Mouse (Mus musculus): ENCODE measurements around the gene 2410002F23Rik. TPM values are rescaled to one million over a fixed set of nuclear protein-coding genes. Genes with fewer than 3 reads are reported as not detected.
A peak's percentile ranks its signal among the peaks of the same experiment; 100 is the strongest.
"Not testable (repeated sequence)": the region's sequence is repeated elsewhere in the genome, so short reads cannot be mapped to it uniquely, and the experiment has no call there.

2410002F23Rik gene
- 90.5 and 96.5 TPM in 2 replicates for polyA plus RNA-seq (2012; ENCODE audit: insufficient read depth, low replicate concordance)

DNA sequence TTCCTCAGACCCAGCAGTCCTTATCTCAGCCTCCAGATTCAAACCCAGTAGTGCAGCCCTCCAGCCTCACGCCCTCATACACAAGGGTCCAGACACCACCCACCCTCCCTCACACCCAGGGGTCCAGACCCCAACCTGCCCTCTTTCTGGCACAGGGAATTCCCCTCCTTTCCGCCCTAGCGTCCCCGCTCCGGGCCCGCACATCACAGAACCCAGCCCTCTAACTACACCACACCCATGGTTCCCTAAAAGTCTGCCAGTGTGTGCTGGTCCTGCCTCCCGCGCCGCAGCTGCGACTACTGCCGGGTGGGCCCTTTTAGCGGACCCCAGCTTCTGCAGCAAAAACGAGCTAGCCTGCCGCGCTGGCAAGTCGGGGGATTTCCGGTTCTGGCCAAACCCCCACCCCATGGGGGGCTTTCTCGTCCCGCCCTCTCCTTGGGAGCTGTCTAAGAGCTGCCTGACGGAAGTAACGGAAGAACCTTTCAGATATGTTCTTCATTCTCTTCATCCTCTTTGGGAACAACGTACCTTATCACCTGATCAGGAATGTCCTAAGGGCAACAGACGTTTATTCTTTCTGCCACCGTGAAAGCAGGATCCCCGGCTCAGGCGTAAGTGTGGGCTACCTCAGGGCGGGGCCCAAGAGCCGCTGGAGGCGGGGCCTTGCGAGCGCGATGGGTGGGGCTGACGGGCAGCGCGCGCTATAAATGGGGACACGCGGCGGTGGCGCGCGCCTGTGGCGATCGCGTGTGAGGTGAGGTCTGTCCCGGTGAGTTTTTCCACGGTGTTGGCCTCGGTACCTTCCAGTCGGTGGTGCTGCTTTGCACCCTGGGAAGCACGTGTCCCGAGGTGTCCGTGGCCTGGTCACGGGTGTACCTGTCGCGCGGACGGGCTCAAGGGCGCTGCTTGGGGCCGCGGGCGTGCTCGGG is at the start of gene 2410002F23Rik, which contains the start of gene 1700028J19Rik:
2410002F23Rik (plus strand) TSS at position 668 of the 929 bp plus-strand sequence.
1700028J19Rik (minus strand) TSS at position 641 of the 929 bp plus-strand sequence.
- peaks cover 35% of the 10 kb centered on the region for H3K36me3 ChIP-seq (replicated peaks; ENCODE audit: low read length)
- TF ChIP-seq FLI1 (IDR thresholded peaks at IDR 0.05; ENCODE audit: low read length) (peak; percentile 79; the same call in 1 of the 2 replicates), GATA1 (IDR thresholded peaks at IDR 0.05; ENCODE audit: borderline replicate concordance, low read length) (no peak)
- H3K4me3 ChIP-seq (replicated peaks) = peak within 1 kb of the TSS; percentile 96
- H3K27me3 ChIP-seq (replicated peaks) = peaks cover 4% of the 10 kb centered on the region
- peaks cover 60% of the 10 kb centered on the region for H3K4me1 ChIP-seq
- H3K9me3 ChIP-seq = peaks cover 3% of the 10 kb centered on the region; the same call in 1 of the 2 replicates

DNA sequence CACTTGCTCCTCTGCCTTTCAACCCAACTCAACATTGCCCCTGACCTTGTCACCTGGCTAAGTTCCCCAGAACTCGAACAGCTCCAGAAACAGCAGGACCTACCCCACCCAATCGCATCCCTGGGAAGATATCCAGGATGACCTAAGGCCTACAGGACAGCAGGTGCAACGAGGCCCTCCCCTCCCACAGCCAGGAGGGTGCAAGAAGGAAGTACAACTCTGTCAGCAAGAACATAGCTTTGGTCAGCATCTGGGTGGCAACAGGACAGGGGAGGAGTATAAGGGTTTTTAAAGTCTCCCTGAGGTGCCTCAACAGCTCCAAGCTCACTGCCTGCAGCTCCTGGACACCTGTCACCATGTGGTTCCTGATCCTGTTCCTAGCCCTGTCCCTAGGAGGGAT is 48.6 kb upstream of the 2410002F23Rik start, which contains the start of gene Klk1b3:
Klk1b3 (plus strand) TSS at position 301 of the 400 bp plus-strand sequence.
- Histone ChIP-seq H3K4me1 (no peaks in the 10 kb centered on the region), H3K9me3 (no peaks in the 10 kb centered on the region), H3K4me3 (replicated peaks) (no peak within 1 kb of the TSS), H3K27me3 (replicated peaks) (peaks cover 6% of the 10 kb centered on the region), H3K36me3 (replicated peaks; ENCODE audit: low read length) (no peaks in the 10 kb centered on the region)
- TF ChIP-seq GATA1 (IDR thresholded peaks at IDR 0.05; ENCODE audit: borderline replicate concordance, low read length) = no peak
- no peak for TF ChIP-seq FLI1 (IDR thresholded peaks at IDR 0.05; ENCODE audit: low read length)

DNA sequence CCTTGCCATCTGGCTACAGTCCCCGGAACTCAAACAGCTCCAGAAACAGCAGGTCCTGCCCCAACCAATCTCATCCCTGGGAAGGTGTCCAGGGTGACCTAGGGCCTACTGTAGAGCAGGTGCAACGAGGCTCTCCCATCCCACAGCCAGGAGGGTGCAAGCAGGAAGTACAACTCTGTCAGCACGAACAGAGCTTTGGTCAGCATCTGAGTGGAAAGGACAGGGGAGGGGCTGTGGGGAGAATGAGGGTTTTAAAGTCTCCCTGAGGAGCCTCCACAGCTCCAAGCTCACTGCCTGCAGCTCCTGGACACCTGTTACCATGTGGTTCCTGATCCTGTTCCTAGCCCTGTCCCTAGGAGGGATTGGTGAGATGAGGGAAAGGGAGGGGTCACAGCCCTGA is 39.4 kb upstream of the 2410002F23Rik start, which contains the start of gene Klk1b4:
Klk1b4 (plus strand) TSS at position 301 of the 400 bp plus-strand sequence.
- not testable (repeated sequence) for H3K4me1 ChIP-seq; H3K9me3 ChIP-seq; H3K4me3 ChIP-seq (replicated peaks); H3K36me3 ChIP-seq (replicated peaks; ENCODE audit: low read length)
- peaks cover 21% of the 10 kb centered on the region for H3K27me3 ChIP-seq (replicated peaks)

DNA sequence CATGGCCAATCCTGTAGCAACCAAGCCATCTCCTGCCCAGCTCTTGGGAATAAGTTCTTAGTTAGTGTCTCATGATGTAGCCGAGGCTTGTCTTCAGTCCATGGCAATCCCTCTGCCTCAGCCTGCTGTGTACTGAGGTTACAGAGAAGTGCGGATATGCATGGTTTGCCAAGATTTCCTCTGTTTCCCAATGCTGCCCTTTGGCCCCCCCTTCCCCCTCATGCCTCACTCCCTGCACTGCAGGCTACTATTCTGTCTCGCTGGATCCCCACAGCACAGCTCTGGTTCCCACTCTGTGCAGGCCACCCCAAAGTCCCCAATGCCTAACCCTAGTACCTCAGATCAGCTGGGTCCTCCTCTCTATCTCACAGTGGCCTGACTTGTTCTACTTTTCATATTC is 38.2 kb upstream of the 2410002F23Rik start:
- H3K9me3 ChIP-seq = no peaks in the 10 kb centered on the region
- no peak overlapping the region for H3K4me3 ChIP-seq (replicated peaks)
- TF ChIP-seq FLI1 (IDR thresholded peaks at IDR 0.05; ENCODE audit: low read length) (no peak), GATA1 (IDR thresholded peaks at IDR 0.05; ENCODE audit: borderline replicate concordance, low read length) (no peak)
- H3K36me3 ChIP-seq (replicated peaks; ENCODE audit: low read length) = no peaks in the 10 kb centered on the region
- no peaks in the 10 kb centered on the region for H3K4me1 ChIP-seq
- H3K27me3 ChIP-seq (replicated peaks) = peaks cover 25% of the 10 kb centered on the region

DNA sequence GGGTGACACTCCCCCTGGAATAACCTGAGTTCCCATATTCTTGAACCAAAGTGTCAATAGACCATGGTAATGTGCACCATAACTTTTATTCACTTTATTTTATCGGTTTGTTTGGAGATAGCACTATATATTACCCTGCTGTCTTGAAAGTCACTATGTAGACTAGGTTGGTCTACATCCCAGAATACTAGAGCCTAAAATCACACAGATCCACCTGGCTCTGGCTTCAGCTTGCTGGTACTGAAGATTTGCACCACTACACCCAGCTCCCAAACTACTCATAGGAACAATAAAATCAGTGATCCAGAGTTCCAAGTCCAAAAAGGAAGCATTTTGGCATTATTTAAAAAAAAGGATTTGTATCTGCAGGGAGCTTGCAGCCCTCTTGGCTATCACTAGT is 30.9 kb upstream of the 2410002F23Rik start, which contains the start of gene Klk1b5:
Klk1b5 (plus strand) TSS at position 301 of the 400 bp plus-strand sequence.
- TF ChIP-seq GATA1 (IDR thresholded peaks at IDR 0.05; ENCODE audit: borderline replicate concordance, low read length) (no peak), FLI1 (IDR thresholded peaks at IDR 0.05; ENCODE audit: low read length) (no peak)

DNA sequence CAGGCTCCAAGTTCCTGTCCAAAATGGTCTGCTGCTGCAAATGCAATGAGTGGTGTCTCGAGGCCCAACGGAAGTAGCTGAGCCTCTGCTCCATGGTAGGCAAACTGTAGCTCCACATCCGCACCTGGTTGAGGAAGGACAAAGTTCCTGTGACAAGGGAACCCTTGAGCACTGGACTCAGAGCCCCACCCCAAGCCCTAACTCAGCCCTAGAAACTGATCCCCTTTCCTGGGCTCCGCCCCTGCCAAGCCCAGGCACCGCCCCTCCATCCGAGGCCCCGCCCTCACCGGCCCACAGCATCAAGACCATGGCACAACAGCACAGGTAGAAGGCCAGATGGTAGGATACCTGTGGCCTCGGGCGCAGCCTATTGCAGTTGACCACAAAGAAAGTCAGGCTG is 24.9 kb upstream of the 2410002F23Rik start:
- H3K4me1 ChIP-seq = peaks cover 25% of the 10 kb centered on the region
- H3K4me3 ChIP-seq (replicated peaks); H3K36me3 ChIP-seq (replicated peaks; ENCODE audit: low read length); H3K9me3 ChIP-seq: not testable (repeated sequence)
- peaks cover 40% of the 10 kb centered on the region for H3K27me3 ChIP-seq (replicated peaks)

More for the DNA sequence above, 30.9 kb upstream of the 2410002F23Rik start, which contains the start of gene Klk1b5:
- Histone ChIP-seq H3K4me1 (peaks cover 9% of the 10 kb centered on the region), H3K9me3 (no peaks in the 10 kb centered on the region), H3K27me3 (replicated peaks) (peaks cover 41% of the 10 kb centered on the region), H3K4me3 (replicated peaks) (no peak within 1 kb of the TSS), H3K36me3 (replicated peaks; ENCODE audit: low read length) (no peaks in the 10 kb centered on the region)

DNA sequence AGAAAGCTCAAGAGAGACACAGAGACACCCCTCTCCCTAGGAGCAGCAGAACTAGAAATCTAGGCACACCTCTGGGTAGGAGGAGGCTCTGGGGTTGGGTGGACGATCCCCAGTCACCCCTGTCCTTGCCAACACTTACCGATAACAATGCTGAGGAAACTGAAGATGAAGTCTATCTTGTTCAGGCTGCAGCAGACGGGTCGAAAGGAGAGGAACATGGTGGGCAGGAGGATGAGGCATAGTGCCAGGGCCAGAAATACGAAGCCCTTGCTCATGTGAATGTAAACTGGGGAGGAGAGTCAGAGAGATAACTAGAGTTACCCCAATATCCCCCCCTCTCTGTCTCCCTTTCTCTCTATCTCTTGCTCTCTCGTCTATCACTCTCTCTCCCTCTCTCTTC is 24.2 kb upstream of the 2410002F23Rik start:
- Histone ChIP-seq H3K4me1 (peaks cover 25% of the 10 kb centered on the region), H3K27me3 (replicated peaks) (peaks cover 35% of the 10 kb centered on the region)
- not testable (repeated sequence) for H3K4me3 ChIP-seq (replicated peaks); H3K36me3 ChIP-seq (replicated peaks; ENCODE audit: low read length); H3K9me3 ChIP-seq

DNA sequence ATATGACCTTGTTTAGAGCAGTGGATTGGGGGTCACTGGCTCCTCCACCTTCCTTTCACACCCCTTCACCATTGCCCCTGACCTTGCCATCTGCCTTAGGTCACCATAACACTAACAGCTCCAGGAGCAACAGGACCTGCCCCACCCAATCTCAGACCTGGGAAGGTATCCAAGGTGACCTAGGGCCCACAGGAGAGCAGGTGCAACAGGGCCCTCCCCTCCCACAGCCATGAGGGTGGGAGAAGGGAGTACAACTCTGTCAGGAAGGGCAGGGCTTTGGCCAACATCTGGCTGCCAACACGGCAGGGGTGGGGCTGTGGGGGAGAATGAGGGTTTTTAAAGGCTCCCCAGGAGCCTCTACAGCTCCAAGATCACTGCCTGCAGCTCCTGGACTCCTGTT is 21.4 kb upstream of the 2410002F23Rik start, which contains the start of gene Klk1:
Klk1 (plus strand) TSS at position 285 of the 400 bp plus-strand sequence.
- Histone ChIP-seq H3K4me1 (peaks cover 22% of the 10 kb centered on the region), H3K27me3 (replicated peaks) (peaks cover 35% of the 10 kb centered on the region), H3K9me3 (no peaks in the 10 kb centered on the region), H3K4me3 (replicated peaks) (no peak within 1 kb of the TSS), H3K36me3 (replicated peaks; ENCODE audit: low read length) (no peaks in the 10 kb centered on the region)
- TF ChIP-seq FLI1 (IDR thresholded peaks at IDR 0.05; ENCODE audit: low read length) = no peak
- TF ChIP-seq GATA1 (IDR thresholded peaks at IDR 0.05; ENCODE audit: borderline replicate concordance, low read length) = no peak

DNA sequence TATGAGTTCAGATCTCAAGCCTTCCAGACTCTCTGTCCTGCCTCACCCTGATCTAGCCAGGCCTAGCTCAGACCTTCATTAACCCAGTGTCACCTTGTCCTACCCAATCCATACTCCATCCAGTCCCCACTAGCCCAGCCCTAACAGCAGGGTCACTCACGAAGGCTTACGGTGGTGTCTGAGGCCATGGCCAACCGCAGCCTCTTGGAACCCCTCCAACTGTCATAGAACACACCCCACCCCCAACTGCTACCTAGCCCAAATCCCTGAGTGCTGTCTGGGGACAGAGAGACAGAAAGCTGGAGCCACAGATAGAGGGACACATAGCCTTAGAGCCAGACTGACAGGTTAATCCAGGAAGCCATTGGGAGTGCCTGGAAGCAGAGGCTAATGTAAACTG is 10.6 kb upstream of the 2410002F23Rik start, which contains the start of gene Gm36864:
Gm36864 (plus strand) TSS at position 269 of the 400 bp plus-strand sequence.
- Histone ChIP-seq H3K27me3 (replicated peaks) (peaks cover 45% of the 10 kb centered on the region), H3K9me3 (no peaks in the 10 kb centered on the region), H3K4me1 (peaks cover 29% of the 10 kb centered on the region)

DNA sequence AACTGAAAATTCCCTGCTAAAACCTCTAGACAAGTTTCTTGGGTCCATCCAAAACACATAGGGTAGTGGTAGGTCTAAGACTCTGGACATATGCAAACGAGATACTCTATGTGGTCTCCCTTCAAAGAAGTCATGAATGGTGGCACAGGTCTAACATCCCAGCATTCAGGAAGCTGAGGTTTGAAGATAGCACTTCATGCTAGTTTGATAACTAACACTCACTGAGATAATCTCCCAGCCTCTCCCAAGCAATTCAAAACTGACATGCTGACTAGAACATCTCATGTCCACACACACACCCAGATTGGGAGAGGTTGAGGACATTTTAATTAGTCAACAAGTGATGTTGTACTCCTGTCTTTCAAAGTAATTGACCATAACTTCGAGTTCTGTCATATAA is 6.6 kb upstream of the 2410002F23Rik start:
- Histone ChIP-seq H3K9me3 (peaks cover 3% of the 10 kb centered on the region; the same call in 1 of the 2 replicates), H3K4me1 (peaks cover 39% of the 10 kb centered on the region), H3K27me3 (replicated peaks) (peaks cover 37% of the 10 kb centered on the region), H3K36me3 (replicated peaks; ENCODE audit: low read length) (no peaks in the 10 kb centered on the region), H3K4me3 (replicated peaks) (no peak overlapping the region)
- TF ChIP-seq GATA1 (IDR thresholded peaks at IDR 0.05; ENCODE audit: borderline replicate concordance, low read length) (no peak), FLI1 (IDR thresholded peaks at IDR 0.05; ENCODE audit: low read length) (no peak)

More for the DNA sequence above, 10.6 kb upstream of the 2410002F23Rik start, which contains the start of gene Gm36864:
- no peak for TF ChIP-seq GATA1 (IDR thresholded peaks at IDR 0.05; ENCODE audit: borderline replicate concordance, low read length)
- TF ChIP-seq FLI1 (IDR thresholded peaks at IDR 0.05; ENCODE audit: low read length) = no peak
- Histone ChIP-seq H3K36me3 (replicated peaks; ENCODE audit: low read length) (no peaks in the 10 kb centered on the region), H3K4me3 (replicated peaks) (no peak within 1 kb of the TSS)
